Mouse (Mus musculus) heart, embryonic 15.5 days (tissue): ENCODE measurements around the gene Gm21586. TPM values are rescaled to one million over a fixed set of nuclear protein-coding genes. Genes with fewer than 3 reads are reported as not detected.
"Not testable (repeated sequence)": the region's sequence is repeated elsewhere in the genome, so short reads cannot be mapped to it uniquely, and the experiment has no call there.

Experiments
- ATAC-seq: fragments of 200-750 bp; cut with Nextera tagmentation; replicated peaks from 2 replicates; pipeline ENCODE4 v1.8.0; 2017; ENCODE audit warnings: low read depth, moderate TSS enrichment; ENCODE audit not compliant: insufficient number of reproducible peaks, insufficient read depth, low FRiP score
- H3K27ac ChIP-seq: fragments of 300-500 bp; sonication (generic); 2 replicates; pipeline ENCODE4 v1.5.1; 2015; ENCODE audit warnings: mild to moderate bottlenecking, inconsistent platforms
- H3K27me3 ChIP-seq: fragments of 300-500 bp; sonication (generic); 2 replicates; pipeline ENCODE4 v1.6.1; 2015; ENCODE audit warnings: inconsistent platforms
- H3K36me3 ChIP-seq: fragments of 300-500 bp; sonication (generic); 2 replicates; pipeline ENCODE4 v1.6.1; 2015; ENCODE audit warnings: mild to moderate bottlenecking, inconsistent platforms
- H3K4me1 ChIP-seq: fragments of 300-500 bp; sonication (generic); replicated peaks from 2 replicates; pipeline ENCODE4 v1.6.1; 2015; ENCODE audit warnings: inconsistent platforms
- H3K4me2 ChIP-seq: fragments of 300-500 bp; sonication (generic); 2 replicates; pipeline ENCODE4 v1.6.1; 2015; ENCODE audit warnings: inconsistent platforms, mild to moderate bottlenecking, moderate library complexity
- H3K4me3 ChIP-seq: fragments of 300-500 bp; sonication (generic); 2 replicates; pipeline ENCODE4 v1.5.1; 2015; ENCODE audit warnings: mild to moderate bottlenecking, inconsistent platforms
- H3K9ac ChIP-seq: fragments of 300-500 bp; sonication (generic); 2 replicates; pipeline ENCODE4 v1.6.1; 2015; ENCODE audit warnings: mild to moderate bottlenecking, inconsistent platforms
- H3K9me3 ChIP-seq: fragments of 300-500 bp; sonication (generic); replicated peaks from 2 replicates; pipeline ENCODE4 v1.6.1; 2016; ENCODE audit warnings: inconsistent platforms
- WGBS: fragments of 180-500 bp; shearing (Covaris S2); methylation state at CpG from one replicate; pipeline ENCODE4 v1.1.7; 2015; ENCODE audit warnings: mixed read lengths; 5-methylcytosine and 5-hydroxymethylcytosine counted together
- polyA plus RNA-seq: library from polyadenylated mRNA; unstranded; fragments of >200 nt; fragmentation: Nextera tagmentation; extraction: Ambion mirVana; gene quantifications from 2 replicates; pipeline ENCODE4 v1.2.1, GENCODE M21; 2015

Gene Gm21586
- polyA plus RNA-seq = not detected in 2 replicates

DNA sequence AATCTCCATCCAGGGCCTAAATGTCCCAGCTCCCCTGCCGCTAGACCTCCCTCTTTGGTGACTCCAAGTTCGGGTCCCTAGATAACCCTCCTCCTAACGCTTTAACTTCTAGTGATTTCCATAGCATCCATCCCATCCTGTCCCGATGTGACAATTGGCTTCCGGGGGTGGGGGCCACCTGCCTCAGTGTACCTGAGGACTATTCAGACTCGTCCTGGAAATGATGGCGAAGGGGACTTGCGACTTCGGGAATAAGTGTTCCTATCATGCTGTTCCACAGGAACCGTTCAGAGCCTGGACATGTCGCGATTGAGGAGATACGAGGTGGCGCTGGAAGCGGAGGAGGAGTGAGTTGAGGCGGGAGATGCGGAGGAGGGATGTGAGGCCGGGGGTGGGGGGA, at the start of gene Gm21586:
TSS of gene Gm21586 (plus strand) at position 301 of the 400 bp plus-strand sequence.
- no CpG with 5 or more reads among the region's 18 CpGs for WGBS
- H3K4me1 ChIP-seq, H3K4me2 ChIP-seq, H3K4me3 ChIP-seq, H3K9ac ChIP-seq, H3K27me3 ChIP-seq, H3K9me3 ChIP-seq, H3K27ac ChIP-seq, H3K36me3 ChIP-seq, ATAC-seq: not testable (repeated sequence)

DNA sequence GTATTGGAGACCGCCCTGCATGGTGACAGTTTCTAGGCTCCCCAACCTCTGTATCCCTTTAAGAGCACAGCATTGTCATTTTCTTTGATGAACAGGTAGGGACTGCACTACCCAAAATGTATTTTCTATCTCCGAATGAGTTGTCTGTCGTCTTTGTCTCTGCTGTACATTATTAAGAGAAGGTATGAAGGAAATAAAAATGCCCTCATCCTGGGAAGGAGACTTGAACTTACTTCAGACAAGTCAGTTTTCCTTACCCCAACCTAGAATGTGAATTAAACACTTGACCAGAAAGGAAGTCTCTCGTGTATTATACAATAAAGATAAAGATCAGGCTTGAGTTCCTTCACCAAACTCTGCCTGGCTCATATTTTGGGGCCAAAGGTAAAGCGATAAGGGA, 27.3 kb downstream of the Gm21586 start, which contains the start of gene Gm2163:
TSS of gene Gm2163 (plus strand) at position 301 of the 400 bp plus-strand sequence.
- ATAC-seq, H3K4me2 ChIP-seq, H3K36me3 ChIP-seq, H3K4me1 ChIP-seq, H3K9me3 ChIP-seq, H3K27ac ChIP-seq, H3K4me3 ChIP-seq, H3K27me3 ChIP-seq, H3K9ac ChIP-seq: not testable (repeated sequence)
- WGBS = no CpG with 5 or more reads among the region's 5 CpGs

Other genes starting within 250 kb of the Gm21586 start
- not detected in 2 replicates for gene Gm10600, start 198.7 kb upstream of the Gm21586 start, polyA plus RNA-seq
- gene Ccl21b, start 183.6 kb upstream of the Gm21586 start, polyA plus RNA-seq = 1.1 TPM in 1 of 2 replicates, not detected in the other
- not detected in 2 replicates for gene Gm21953, start 145.1 kb upstream of the Gm21586 start, polyA plus RNA-seq
- 0.08 TPM in 1 of 2 replicates, not detected in the other for gene Fam205a3, start 121.0 kb upstream of the Gm21586 start, polyA plus RNA-seq
- gene Gm2163, start 27.4 kb downstream of the Gm21586 start, polyA plus RNA-seq = not detected in 2 replicates
- 0.08 TPM in 1 of 2 replicates, not detected in the other for gene Fam205a2, start 88.8 kb downstream of the Gm21586 start, polyA plus RNA-seq
- 1.1 TPM in 1 of 2 replicates, not detected in the other for gene Gm10591, start 172.8 kb downstream of the Gm21586 start, polyA plus RNA-seq
- not detected in 2 replicates for gene Gm2564, start 190.3 kb downstream of the Gm21586 start, polyA plus RNA-seq
- not detected in 2 replicates for gene Ccl27b, start 215.9 kb downstream of the Gm21586 start, polyA plus RNA-seq
- 0.11 TPM in 1 of 2 replicates, not detected in the other for gene Il11ra2, start 222.5 kb downstream of the Gm21586 start, polyA plus RNA-seq